Mouse (Mus musculus) embryonic facial prominence, embryonic 11.5 days (tissue): ENCODE measurements around the gene Rce1. TPM values are rescaled to one million over a fixed set of nuclear protein-coding genes. Genes with fewer than 3 reads are reported as not detected.

Source experiments
- ATAC-seq: fragments of 200-750 bp; cut with Nextera tagmentation; replicated peaks from 2 replicates; pipeline ENCODE4 v1.8.0; 2017; ENCODE audit warnings: low read depth; ENCODE audit not compliant: insufficient number of reproducible peaks, low FRiP score, low TSS enrichment
- DNase-seq: peaks from one replicate; pipeline ENCODE4 v3.0.0-alpha.2; 2015; ENCODE audit warnings: low spot score
- H3K27ac ChIP-seq: fragments of 300-500 bp; sonication (generic); replicated peaks from 2 replicates; pipeline ENCODE4 v1.5.1; 2014; ENCODE audit warnings: mild to moderate bottlenecking, low read depth, low read length, control low read depth
- H3K27me3 ChIP-seq: fragments of 300-500 bp; sonication (generic); 2 replicates; pipeline ENCODE4 v1.6.1; 2014; ENCODE audit warnings: mild to moderate bottlenecking, low read length, moderate library complexity, mixed read lengths; ENCODE audit not compliant: control insufficient read depth, insufficient read depth
- H3K36me3 ChIP-seq: fragments of 300-500 bp; sonication (generic); replicated peaks from 2 replicates; pipeline ENCODE4 v1.6.1; 2014; ENCODE audit warnings: low read depth, mild to moderate bottlenecking, low read length, moderate library complexity, mixed read lengths; ENCODE audit not compliant: control insufficient read depth, insufficient read depth
- H3K4me1 ChIP-seq: fragments of 300-500 bp; sonication (generic); 2 replicates; pipeline ENCODE4 v1.6.1; 2014; ENCODE audit warnings: low read length, mixed read lengths; ENCODE audit not compliant: control insufficient read depth, insufficient read depth
- H3K4me2 ChIP-seq: fragments of 300-500 bp; sonication (generic); 2 replicates; pipeline ENCODE4 v1.6.1; 2014; ENCODE audit warnings: low read depth, mild to moderate bottlenecking, control low read depth, low read length, moderate library complexity
- H3K4me3 ChIP-seq: fragments of 300-500 bp; sonication (generic); 2 replicates; pipeline ENCODE4 v1.5.1; 2014; ENCODE audit warnings: low read depth, low read length, control low read depth
- H3K9ac ChIP-seq: fragments of 300-500 bp; sonication (generic); replicated peaks from 2 replicates; pipeline ENCODE4 v1.6.1; 2014; ENCODE audit warnings: mild to moderate bottlenecking, control low read depth, low read length
- H3K9me3 ChIP-seq: fragments of 300-500 bp; sonication (generic); replicated peaks from 2 replicates; pipeline ENCODE4 v1.6.1; 2016; ENCODE audit warnings: mild to moderate bottlenecking, low read length, inconsistent platforms, mixed read lengths; ENCODE audit not compliant: control insufficient read depth
- WGBS: fragments of 180-500 bp; shearing (Covaris S2); extraction: QIAGEN DNeasy Blood & Tissue Kit; methylation state at CpG from one replicate; pipeline ENCODE4 v1.1.7; 2014; 5-methylcytosine and 5-hydroxymethylcytosine counted together
- polyA plus RNA-seq: library from polyadenylated mRNA; unstranded; fragments of >200 nt; fragmentation: Nextera tagmentation; extraction: Ambion mirVana; gene quantifications from 2 replicates; pipeline ENCODE4 v1.2.1, GENCODE M21; 2014

Gene Rce1
- polyA plus RNA-seq, 1 experiment from 2014 or later, result 60.4 TPM

DNA sequence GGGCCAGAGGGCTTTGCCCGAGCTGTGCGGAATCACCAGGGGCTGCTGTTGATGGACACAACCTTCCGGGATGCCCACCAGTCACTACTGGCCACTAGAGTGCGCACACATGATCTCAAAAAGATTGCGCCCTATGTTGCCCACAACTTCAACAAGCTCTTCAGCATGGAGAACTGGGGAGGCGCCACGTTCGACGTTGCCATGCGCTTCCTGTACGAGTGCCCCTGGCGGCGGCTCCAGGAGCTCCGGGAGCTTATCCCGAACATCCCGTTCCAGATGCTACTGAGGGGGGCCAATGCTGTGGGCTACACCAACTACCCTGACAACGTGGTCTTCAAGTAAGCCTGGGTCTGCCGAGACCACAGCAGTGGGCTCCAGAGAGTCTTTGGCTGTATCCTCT, 7.3 kb downstream of the Rce1 start:
- Histone ChIP-seq H3K27ac (no peak overlapping the region), H3K27me3 (no peaks in the 10 kb centered on the region), H3K4me2 (no peak overlapping the region), H3K9ac (no peak overlapping the region; the same call in 1 of the 2 replicates), H3K4me3 (no peak overlapping the region), H3K36me3 (no peaks in the 10 kb centered on the region; the same call in none of the 2 replicates), H3K9me3 (no peaks in the 10 kb centered on the region), H3K4me1 (peaks cover 5% of the 10 kb centered on the region; the same call in 1 of the 2 replicates)
- no peak for ATAC-seq
- DNase-seq, result peak; percentile 65
- 30% methylated on average over 18 of the region's 18 CpGs for WGBS

DNA sequence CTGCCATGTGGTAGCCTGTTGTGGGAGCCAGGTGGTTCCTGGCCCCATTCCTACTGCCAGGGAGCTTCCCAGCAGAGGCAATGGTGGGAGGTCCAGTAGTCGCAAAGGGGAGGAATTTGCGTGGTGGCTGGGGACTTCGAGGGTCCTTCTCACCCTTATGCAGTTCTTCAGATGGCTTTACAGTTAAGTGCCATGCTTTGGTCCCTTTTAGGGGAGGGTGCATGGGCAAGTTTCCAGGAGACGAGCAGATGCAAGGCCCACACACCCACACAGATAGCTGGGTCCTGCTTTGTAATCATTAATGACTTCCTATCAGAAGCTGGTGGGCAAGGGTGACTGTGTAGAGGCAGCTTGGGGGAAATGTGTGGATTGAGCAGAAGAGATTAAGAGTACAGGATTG, 8.9 kb downstream of the Rce1 start:
- H3K4me2 ChIP-seq, result no peak overlapping the region
- H3K9ac ChIP-seq, result no peak overlapping the region
- ATAC-seq, result no peak
- H3K27ac ChIP-seq, result no peak overlapping the region
- no peaks in the 10 kb centered on the region for H3K9me3 ChIP-seq
- no peak for DNase-seq
- H3K27me3 ChIP-seq, result no peaks in the 10 kb centered on the region
- no peak overlapping the region for H3K4me3 ChIP-seq
- peaks cover 2% of the 10 kb centered on the region for H3K36me3 ChIP-seq
- H3K4me1 ChIP-seq, result peaks cover 5% of the 10 kb centered on the region; the same call in 1 of the 2 replicates
- 46% methylated on average over 4 of the region's 4 CpGs for WGBS

DNA sequence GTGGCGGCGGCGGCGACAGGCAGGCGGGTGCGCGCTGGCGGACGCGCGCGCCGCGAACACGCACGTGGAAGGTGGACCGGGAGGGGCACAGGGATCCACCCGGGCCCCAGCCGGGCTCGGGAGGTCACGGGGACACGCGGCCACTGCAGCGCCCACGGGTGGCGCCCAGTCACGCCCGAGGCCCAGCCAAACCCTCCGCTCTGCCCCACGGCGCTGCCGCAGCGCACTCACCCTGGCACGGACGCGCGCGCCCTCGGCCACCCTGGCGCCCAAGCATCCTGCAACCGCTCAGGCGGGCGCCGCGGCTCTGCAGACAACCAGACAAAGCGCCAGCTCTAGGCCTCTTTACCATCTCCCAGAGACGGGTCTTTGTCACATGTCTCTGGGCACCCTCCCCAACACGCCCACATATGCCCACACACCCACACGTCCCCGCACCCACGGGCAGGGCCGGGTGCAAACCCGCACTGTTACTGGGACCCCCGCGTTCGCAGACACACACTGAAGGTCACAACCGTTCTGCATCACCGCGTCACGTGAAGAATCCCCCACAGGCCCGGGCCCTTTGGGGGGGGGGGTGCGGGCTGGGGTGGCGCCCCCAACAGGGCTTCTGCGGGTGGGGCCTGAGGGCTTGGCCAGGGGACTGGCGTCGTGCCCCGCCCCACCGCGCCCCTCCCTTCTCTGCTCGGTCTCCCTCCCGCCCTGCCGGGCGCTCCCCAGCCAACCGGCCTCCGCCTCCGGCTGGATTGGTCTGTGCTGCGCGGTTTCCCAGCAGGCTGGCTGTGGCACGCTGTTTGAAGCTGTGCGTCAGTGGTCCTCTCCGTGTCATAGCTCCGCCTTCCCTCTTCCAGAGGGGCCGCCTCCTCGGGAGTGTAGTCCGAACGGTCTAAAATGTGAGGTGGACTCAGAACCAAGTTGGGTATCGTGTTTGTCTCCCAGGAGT, 10.0 kb downstream of the Rce1 start, which contains the start of gene Lrfn4:
Gene Lrfn4, minus strand, starts transcription at position 517 of the 943 bp plus-strand sequence.
- WGBS, result under 1% methylated on average over 60 of the region's 87 CpGs
- peak within 1 kb of the TSS; percentile 85 for H3K27ac ChIP-seq
- H3K9me3 ChIP-seq, result no peaks in the 10 kb centered on the region
- H3K36me3 ChIP-seq, result peaks cover 2% of the 10 kb centered on the region
- H3K4me2 ChIP-seq, result peak within 1 kb of the TSS; percentile 84
- peaks cover 5% of the 10 kb centered on the region; the same call in 1 of the 2 replicates for H3K4me1 ChIP-seq
- H3K4me3 ChIP-seq, result peak within 1 kb of the TSS; percentile 91
- peak; percentile 94 for ATAC-seq
- no peaks in the 10 kb centered on the region for H3K27me3 ChIP-seq
- peak within 1 kb of the TSS; percentile 97 for H3K9ac ChIP-seq
- peak; percentile 95 for DNase-seq

DNA sequence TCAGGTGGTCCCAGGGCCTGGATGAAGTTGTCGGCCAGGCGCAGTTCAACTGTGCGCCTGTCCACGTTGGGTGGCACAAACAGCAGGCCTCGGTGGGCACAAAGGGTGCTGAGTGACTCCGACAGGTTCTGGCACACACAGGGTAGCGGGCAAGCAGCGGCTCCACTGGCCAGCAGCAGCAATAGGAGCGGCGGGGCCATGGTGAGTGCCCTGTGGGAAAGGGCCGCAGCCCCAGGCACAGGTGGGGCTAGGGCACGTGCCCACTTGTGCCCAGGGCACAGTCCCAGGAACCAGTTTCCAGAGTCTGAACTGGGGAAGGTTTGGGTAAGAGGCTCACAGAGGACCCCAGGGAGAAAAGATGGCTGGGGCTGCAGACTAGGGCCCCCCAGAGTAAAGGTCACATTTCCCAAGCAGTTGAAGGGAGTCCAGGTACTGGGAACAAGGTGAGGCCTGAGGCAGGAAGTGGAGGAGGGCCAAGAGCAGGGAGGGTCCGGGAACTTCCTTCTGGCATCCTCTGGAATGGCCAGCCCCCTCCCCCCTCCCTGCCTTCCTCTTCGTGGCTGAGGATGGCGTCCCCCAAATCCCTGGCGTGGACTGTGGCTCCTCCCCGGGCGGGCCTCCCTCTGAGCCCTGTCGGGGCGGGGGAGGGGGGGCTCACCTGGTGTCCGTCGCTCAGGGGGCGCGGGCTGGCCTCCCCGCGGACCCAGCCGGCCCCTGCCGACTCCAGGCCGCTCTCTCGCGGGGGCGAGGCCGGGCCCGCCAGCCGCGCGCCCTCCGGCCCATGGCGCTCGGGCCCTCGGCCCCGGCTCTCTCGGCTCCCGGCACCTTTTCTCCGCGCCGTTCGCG, 10.9 kb downstream of the Rce1 start:
- H3K4me3 ChIP-seq, result peak overlapping the region; percentile 91
- peak overlapping the region; percentile 97 for H3K9ac ChIP-seq
- DNase-seq (peak; percentile 64), ATAC-seq (no peak)
- peaks cover 5% of the 10 kb centered on the region; the same call in 1 of the 2 replicates for H3K4me1 ChIP-seq
- peak overlapping the region; percentile 85 for H3K27ac ChIP-seq
- 29% methylated on average over 28 of the region's 49 CpGs for WGBS
- peaks cover 2% of the 10 kb centered on the region for H3K36me3 ChIP-seq
- H3K27me3 ChIP-seq, result no peaks in the 10 kb centered on the region
- no peaks in the 10 kb centered on the region for H3K9me3 ChIP-seq
- H3K4me2 ChIP-seq, result peak overlapping the region; percentile 84

DNA sequence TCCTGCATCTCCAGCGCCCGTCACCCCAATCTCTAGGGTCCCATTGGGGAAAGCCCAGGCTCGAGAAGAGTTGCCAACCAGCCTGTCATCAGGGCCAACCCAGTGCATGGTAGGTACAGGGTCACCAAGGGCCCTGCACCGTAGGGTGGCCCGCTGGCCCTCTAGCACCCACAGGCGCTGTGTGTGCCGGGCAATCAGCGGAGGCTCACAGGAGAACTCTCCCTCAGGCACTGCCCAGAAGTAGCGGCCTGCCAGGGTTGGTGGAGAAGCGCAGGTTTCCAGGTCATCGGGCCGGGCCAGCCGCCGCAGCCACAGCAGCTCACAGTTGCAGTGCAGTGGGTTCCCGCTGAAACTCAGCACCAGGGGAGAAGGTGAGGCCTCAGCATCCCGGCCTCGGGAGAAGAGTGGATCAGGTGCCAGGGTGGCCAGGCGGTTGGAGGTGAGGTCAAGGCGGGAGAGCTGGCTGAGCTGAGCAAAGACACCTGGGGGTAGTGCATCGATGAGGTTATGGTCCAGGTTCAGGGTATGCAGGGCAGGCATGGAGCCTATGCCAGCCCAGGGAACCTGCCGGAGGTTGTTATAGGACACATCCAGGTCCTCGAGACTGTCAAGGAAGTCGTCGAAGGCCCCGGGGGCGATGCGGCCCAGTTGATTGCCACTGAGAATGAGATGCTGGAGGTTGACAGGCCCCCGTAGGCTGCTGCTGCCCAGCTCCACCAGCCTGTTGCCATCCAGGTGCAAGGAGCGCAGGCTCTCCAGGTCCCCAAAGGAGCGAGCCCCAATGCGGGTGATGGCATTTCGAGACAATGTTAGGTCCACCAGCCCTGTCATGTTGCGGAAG, 11.8 kb downstream of the Rce1 start:
- Histone ChIP-seq H3K9ac (peak overlapping the region; percentile 97; the same call in 1 of the 2 replicates), H3K27ac (no peak overlapping the region), H3K36me3 (peaks cover 2% of the 10 kb centered on the region), H3K27me3 (no peaks in the 10 kb centered on the region), H3K4me3 (peak overlapping the region; percentile 91), H3K4me2 (peak overlapping the region; percentile 84), H3K4me1 (peaks cover 5% of the 10 kb centered on the region; the same call in 1 of the 2 replicates), H3K9me3 (no peaks in the 10 kb centered on the region)
- DNase-seq, result no peak
- 86% methylated on average over 33 of the region's 33 CpGs for WGBS
- no peak for ATAC-seq

DNA sequence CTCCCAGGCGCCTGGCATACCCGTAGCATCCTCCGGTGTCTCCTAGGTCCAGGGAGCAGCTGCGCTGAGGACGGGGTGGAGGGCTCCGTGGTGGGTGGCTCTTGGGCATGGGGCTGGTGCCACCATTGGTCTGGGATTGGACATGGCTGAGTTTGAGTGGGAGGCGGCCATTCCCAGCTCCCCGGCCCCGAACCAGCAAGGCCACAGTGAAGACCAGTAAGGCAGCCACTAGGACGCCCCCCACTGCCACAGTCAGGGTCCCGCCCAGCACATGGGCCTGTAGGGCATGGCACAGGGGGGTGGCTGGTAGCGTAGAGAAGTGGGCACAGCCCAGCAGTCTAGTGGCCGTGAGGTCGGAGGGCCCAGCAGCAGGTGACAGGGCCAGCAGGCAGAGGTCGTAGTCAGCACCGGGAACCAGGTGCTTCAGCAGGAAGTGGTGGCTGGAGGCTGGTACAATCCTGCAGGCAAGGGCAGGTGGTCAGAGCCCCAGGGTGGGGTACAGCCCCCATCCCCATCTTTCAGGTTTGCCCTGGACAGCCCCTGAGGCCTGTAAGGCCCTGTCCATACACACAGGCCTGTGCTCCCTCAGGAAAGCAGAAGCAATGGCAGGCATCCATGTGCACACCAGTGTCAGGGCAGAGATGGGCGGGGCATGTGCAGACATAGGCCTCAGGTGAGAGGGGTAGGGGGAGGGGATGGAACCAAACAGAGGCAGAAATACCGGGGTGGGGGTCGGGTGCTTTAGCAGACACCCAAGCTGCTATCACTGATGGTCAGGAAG, 13.1 kb downstream of the Rce1 start:
- Histone ChIP-seq H3K9ac (no peak overlapping the region), H3K4me1 (peaks cover 5% of the 10 kb centered on the region; the same call in 1 of the 2 replicates), H3K4me2 (no peak overlapping the region), H3K27me3 (no peaks in the 10 kb centered on the region), H3K9me3 (no peaks in the 10 kb centered on the region), H3K36me3 (peaks cover 2% of the 10 kb centered on the region), H3K4me3 (no peak overlapping the region), H3K27ac (no peak overlapping the region)
- 88% methylated on average over 19 of the region's 19 CpGs for WGBS
- DNase-seq (no peak), ATAC-seq (no peak)

DNA sequence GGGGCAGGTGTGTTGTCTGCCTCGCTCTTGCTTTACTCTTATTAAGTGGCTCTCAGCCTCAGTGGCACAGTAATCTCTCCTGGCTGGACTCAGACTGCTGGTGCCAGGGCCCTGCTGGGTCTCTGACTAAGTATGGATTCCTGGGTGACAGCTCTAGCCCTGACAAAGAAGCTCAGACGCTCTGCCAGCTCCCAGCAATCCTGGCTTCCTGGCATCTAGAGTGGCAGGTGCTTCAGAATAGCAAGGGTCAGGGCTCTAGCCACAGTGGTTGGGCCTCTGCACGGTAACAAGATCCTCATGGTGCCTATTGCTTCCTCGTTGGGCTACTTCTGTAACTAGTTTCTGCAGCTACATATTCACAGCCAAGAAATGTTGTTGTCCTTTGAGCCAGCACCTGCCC, 15.3 kb downstream of the Rce1 start:
- no peaks in the 10 kb centered on the region for H3K27me3 ChIP-seq
- H3K27ac ChIP-seq, result no peak overlapping the region
- H3K9me3 ChIP-seq, result no peaks in the 10 kb centered on the region
- no peak overlapping the region for H3K4me2 ChIP-seq
- DNase-seq (no peak), ATAC-seq (no peak)
- H3K36me3 ChIP-seq, result peaks cover 2% of the 10 kb centered on the region; the same call in 1 of the 2 replicates
- no peak overlapping the region for H3K4me3 ChIP-seq
- H3K9ac ChIP-seq, result no peak overlapping the region
- peaks cover 5% of the 10 kb centered on the region; the same call in 1 of the 2 replicates for H3K4me1 ChIP-seq
- WGBS, result 71% methylated on average over 4 of the region's 4 CpGs
